Mouse (Mus musculus) gastrocnemius, postnatal 36 days (tissue): ENCODE results near the gene Slc25a10. TPM values are rescaled to one million over a fixed set of nuclear protein-coding genes. Genes with fewer than 3 reads are reported as not detected.

ENCODE experiments used
- DNase-seq, 2 experiments: peaks; one replicate each; pipeline ENCODE4 v3.0.0; 2022
- intact Hi-C: fragments of 180-260 bp; cut with DNase I; formaldehyde crosslinking; loops from one replicate; pipeline ENCODE4 v1.15.1; 2025
- long read RNA-seq, 2 experiments: library from polyadenylated mRNA; stranded (forward); transcript quantifications; one replicate each; pipeline ENCODE4 v2.0.0; 2021
- total RNA-seq, 2 experiments: library from RNA; stranded (reverse); gene quantifications; 2 replicates each; pipeline ENCODE4 v1.2.3; 2021

Gene Slc25a10
- total RNA-seq = 1 to 10 TPM; 3.7 to 4.5 TPM
- long read RNA-seq, experiment 1, partial matches to known transcripts = 0 of 2 reads
- long read RNA-seq, experiment 1, other reads (novel, unspliced or antisense) = 1 of 2 reads
- long read RNA-seq, experiment 2, partial matches to known transcripts = 0 of 3 reads
- long read RNA-seq, experiment 2, other reads (novel, unspliced or antisense) = 2 of 3 reads

- intact Hi-C loops = loop anchor here (5.0 to 10.0 kb wide), 2 partner anchors 121 to 293 kb away; partner anchors contain the start of genes Gps1 and Rfng
- DNase-seq = peak; percentile 82 to 86
Measured at GRCm38 (mm10) chr11:120491317-120492023, at the start of gene Slc25a10. TSS of gene Slc25a10 (plus strand) at chr11:120491840.

- intact Hi-C loops = no loop called here
- no peak for DNase-seq
Measured at GRCm38 (mm10) chr11:120442344-120442743, 49.3 kb upstream of the Slc25a10 start, which contains the start of gene Tspan10. TSS of gene Tspan10 (plus strand) at chr11:120442644.

DNA sequence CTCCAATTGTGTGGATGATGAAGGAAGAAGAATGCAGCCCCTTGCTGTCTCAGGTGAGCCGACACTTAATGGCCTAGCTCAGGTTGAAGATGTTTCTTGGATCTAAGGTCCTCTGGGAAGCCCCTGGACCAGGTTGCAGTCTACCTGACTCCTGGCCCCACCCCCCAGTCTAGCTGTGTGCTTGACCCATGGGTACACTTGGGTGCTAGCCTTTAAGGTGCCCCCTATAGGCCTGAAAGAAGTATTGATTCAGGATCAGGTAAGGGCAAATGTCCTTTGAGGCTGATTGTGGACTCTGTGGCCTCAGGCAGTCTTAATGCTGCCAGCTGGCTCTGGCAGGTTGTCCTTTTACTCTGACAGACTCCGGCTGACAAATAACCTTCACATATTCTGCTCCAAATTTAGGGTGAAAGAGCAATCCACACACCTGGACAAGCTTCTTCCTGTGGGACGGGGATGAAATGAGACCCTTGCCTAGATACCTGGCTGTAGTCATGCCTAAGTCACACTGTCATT lies 48.8 kb upstream of the Slc25a10 start:
- no peak for DNase-seq
- intact Hi-C loops = no loop called here

DNA sequence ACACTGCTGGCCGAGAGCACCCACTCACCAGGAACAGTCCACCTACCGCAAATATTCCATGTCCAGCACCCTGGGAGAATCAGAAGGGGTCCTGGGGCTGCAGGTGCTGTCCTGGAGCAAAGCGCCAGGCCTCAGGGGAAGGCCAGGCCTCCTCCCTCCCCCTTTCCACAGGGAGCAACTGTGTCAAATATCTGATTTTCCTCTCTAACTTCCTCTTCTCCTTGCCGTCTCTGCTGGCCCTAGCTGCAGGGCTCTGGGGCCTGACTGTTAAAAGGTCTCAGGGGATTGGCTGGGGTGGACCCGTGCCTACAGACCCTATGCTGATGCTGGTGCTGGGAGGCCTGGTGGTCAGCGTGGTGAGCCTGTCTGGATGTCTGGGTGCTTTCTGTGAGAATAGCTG lies 47.5 kb upstream of the Slc25a10 start:
- intact Hi-C loops = no loop called here
- no peak for DNase-seq

GRCm38 (mm10) chr11:120445475-120445874 lies 46.2 kb upstream of the Slc25a10 start:
- DNase-seq = no peak
- intact Hi-C loops = no loop called here

GRCm38 (mm10) chr11:120447179-120447578 lies 44.5 kb upstream of the Slc25a10 start:
- DNase-seq = no peak
- intact Hi-C loops = no loop called here

DNA sequence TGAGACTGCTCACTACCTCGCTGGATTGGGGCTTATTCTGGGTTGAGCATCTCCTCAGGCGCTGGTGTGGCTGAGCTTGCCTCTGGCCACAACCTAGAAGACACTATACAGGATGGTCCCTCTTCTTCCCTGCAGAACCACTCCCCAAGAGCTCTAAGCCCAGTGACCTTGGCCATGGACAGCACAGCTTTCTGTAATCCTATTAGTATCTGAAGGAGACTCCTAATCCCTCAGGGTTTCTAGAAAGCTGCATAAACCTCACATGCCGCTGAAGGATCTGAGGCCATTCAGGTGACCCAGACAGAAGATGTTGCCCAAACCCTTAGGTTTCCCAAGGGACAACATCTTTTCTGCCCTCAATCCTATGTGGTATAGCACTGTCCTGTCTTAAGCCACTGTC lies 39.4 kb upstream of the Slc25a10 start:
- intact Hi-C loops = no loop called here
- no peak for DNase-seq

GRCm38 (mm10) chr11:120453306-120453705 lies 38.3 kb upstream of the Slc25a10 start, which contains the start of gene Pde6g:
TSS of gene Pde6g (minus strand) at chr11:120453500.
- DNase-seq = no peak
- intact Hi-C loops = no loop called here

GRCm38 (mm10) chr11:120454965-120455364 lies 36.7 kb upstream of the Slc25a10 start:
- intact Hi-C loops = no loop called here
- no peak for DNase-seq

- DNase-seq = no peak
- intact Hi-C loops = no loop called here
Measured at GRCm38 (mm10) chr11:120455413-120455812, 36.2 kb upstream of the Slc25a10 start.

DNA sequence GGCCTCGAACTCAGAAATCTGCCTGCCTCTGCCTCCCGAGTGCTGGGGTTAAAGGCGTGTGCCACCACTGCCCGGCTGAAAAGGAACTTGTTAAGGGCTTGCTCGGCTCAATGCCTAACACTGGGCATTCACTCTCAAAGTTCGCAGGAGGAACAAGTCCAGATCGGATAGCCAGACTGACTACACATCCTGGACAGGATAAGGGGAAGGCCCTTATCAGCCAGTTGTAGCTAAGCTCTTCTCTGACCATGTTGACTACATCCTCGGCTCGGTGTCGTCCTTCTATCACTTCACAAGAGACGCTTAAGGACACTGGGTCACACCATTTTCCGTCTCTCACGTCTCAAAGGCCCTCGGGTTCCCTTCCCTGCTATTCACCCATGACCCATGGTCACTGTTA lies 34.3 kb upstream of the Slc25a10 start:
- intact Hi-C loops = no loop called here
- DNase-seq = no peak

DNA sequence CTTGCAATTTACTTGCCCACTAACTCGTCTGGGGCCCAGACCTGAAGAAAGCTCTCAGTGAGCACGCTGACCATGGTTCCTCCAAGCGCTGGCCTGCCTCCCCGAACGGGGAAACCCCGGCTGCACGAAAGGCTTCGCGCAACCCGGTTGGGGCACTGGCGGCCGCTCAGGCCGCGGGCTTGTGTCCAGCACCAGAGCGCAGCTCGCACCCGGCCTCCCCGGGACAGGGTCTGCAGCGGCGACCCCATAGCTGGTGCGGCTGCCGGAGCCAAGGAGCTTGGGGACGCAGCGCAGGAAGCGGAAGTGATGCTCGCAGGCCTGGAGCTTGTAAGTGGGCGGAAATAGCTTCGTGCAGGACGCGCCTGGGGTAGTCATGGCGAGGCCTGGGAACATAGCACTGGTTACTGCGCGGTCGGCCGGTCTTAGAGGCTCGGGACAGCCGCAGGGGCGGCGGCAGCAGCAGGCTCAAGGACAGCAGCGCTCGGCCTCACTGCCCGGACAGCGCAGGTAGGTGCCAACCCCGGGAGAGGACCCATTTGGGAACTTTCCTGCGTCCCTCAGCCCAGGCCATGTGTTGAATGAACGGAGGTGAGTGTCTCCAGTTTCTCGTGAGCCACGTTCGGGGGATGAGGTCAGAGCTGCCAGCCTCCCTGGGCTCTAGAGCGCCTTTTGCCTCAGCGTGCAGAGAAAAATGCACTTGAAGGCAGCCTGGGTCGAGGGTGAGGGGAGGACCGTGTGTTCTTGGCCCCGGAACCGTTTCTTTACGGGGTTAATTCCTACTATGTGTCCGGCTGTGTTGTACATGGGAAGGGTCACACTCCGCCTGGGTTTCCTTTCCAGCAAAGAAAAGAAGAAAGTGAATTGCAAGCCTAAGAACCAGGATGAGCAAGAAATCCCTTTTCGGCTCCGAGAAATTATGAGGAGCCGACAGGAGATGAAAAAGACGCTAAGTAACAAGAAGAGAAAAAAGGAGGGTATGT lies 33.6 kb upstream of the Slc25a10 start, which contains the start of the genes Oxld1 and Ccdc137:
Gene Oxld1, minus strand, starts transcription at position 297 of the 980 bp plus-strand sequence.
Gene Ccdc137, plus strand, starts transcription at position 344 of the 980 bp plus-strand sequence.
- DNase-seq = peak; percentile 53 to 76
- intact Hi-C loops = no loop called here

GRCm38 (mm10) chr11:120458847-120459597 lies 32.6 kb upstream of the Slc25a10 start:
- intact Hi-C loops = no loop called here
- DNase-seq = no peak

DNA sequence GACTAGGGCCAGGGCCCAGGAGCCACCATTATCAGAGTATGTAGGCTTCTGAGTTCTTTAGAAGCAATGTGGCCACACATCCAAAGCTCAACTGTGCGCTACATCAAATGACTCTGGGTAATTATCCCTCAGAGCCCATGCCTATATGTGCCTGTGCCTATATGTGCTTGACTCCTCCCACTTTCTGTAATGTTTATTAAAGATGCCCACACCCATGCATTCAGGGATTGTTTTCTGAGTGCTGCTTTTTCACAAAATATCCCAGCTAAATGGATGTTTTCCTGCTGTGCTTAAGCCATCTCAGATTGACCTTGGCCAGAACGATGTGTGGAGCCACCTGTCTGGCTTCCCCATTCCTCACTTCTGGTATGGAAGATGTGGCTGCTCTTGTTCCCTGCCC lies 28.1 kb upstream of the Slc25a10 start:
- intact Hi-C loops = no loop called here
- no peak for DNase-seq

DNA sequence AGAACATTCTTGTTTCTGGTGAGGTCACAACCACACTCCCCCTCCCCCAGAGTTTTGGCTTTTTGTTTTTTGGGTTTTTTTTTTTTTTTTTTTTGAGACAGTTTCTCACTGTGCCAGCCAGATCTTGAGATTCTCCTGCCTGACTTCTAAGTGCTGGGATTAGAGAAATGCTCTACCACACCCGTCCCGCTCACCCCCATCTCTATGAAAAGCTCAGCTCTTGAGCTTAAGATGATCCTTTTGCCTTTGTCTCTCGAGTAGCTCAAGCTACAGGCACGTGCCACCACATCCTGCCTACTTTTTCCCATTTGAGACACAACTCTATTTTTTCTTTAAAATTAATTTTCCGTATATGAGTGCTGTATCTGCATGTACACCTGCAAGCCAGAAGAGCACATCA lies 27.3 kb upstream of the Slc25a10 start:
- no peak for DNase-seq
- intact Hi-C loops = no loop called here

DNA sequence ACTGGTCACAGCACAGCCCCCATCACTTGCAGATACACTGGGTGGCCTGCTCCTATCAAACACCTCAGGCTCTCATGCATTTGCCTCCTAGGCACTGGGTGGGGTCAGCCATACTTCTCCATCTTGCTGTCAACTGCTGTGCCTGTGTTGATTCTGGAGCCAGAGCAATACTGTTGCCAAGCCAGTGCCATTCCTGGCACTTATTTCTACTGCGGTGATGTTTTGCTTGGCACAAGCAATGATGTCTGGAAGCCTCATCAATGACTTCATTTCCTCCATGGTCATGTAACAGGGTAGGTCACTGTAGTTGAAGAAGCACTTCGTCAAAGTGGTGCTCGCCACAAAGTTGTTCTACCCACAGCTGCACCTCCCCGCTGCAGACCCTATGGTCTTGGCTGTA lies 26.1 kb upstream of the Slc25a10 start:
- DNase-seq = no peak
- intact Hi-C loops = no loop called here

DNA sequence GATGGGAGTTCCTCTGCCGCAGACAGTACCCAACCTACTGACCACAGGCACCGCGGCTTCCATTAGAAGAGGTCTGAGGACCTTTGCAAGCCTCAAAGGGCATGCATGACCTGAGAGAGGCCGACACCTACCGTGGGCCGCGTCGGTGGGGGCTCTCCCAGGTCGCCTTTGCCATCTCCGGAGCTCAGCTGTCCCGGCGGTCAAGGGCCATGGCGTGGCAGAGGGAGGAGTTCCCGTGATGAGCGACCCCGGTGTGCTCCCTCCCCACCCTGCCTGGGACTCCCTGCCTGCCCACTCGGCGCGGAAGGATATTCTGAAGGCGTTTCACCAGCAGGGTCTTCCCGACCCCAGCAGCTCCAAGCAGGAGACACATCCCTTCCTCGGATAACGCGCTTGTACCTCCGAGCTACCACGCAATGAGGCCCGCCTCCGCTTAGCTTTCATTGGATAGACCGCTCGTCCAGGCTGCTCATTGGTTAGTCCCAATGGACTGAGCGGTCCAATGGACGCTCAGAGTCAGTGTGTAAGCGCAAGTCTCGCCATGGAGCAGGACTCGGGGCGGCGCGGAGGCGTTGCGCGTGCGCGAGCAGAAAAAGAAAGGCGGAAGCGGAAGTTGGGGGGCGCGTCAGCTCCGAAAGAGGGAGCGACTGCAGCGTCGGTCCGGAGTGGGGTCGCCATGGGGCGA lies 24.4 kb upstream of the Slc25a10 start, which contains the start of gene Arl16:
Gene Arl16, minus strand, starts transcription at position 557 of the 685 bp plus-strand sequence.
- peak; percentile 84 to 90 for DNase-seq
- intact Hi-C loops = no loop called here

- no peak for DNase-seq
Measured at GRCm38 (mm10) chr11:120467736-120468092, 23.9 kb upstream of the Slc25a10 start.

GRCm38 (mm10) chr11:120472052-120472451 lies 19.6 kb upstream of the Slc25a10 start:
- intact Hi-C loops = no loop called here
- DNase-seq = no peak

More at GRCm38 (mm10) chr11:120467736-120468092, 23.9 kb upstream of the Slc25a10 start:
- intact Hi-C loops = no loop called here
